Mouse (Mus musculus): ENCODE measurements around the gene Slc2a6.

GRCm38 (mm10) chr2:27026857-27027617, 761 bp downstream of the Slc2a6 start:
- TF ChIP-seq CTCF (IDR thresholded peaks at IDR 0.05; ENCODE audit: low read depth), result no peak
- no peak for TF ChIP-seq EP300 (optimal IDR thresholded peaks at IDR 0.05)
